Mouse (Mus musculus): Measurements from ENCODE around the gene D630036H23Rik. TPM values are rescaled to one million over a fixed set of nuclear protein-coding genes. Genes with fewer than 3 reads are reported as not detected.

The D630036H23Rik gene
- total RNA-seq, 2 experiments from 2014 or later = 1.7 TPM

Other genes starting within 250 kb of the D630036H23Rik start
- 10 to 100 TPM; 15.5 to 17.1 TPM for gene Ankmy2, start 225.1 kb downstream of the D630036H23Rik start, total RNA-seq (2021)
- 100 to 1,000 TPM; 181 to 182 TPM for gene Bzw2, start 224.1 kb downstream of the D630036H23Rik start, total RNA-seq (2021)
- gene Lrrc72, start 128.8 kb downstream of the D630036H23Rik start, total RNA-seq (2021) = not detected
- under 1 TPM; 0.18 to 0.39 TPM for gene Sostdc1, start 68.0 kb downstream of the D630036H23Rik start, total RNA-seq (2021)
- gene Ispd, start 731 bp downstream of the D630036H23Rik start, total RNA-seq (2021) = 1 to 10 TPM; 4.7 to 6.3 TPM

Data from heart, postnatal 25 days (tissue).